Mouse (Mus musculus) kidney, embryonic 16.5 days (tissue): ENCODE data around the gene Grid1. TPM values are rescaled to one million over a fixed set of nuclear protein-coding genes. Genes with fewer than 3 reads are reported as not detected.

Source experiments
- ATAC-seq: fragments of 200-750 bp; cut with Nextera tagmentation; 2 replicates; pipeline ENCODE4 v1.8.0; 2017; ENCODE audit warnings: moderate TSS enrichment; ENCODE audit not compliant: low FRiP score, low TSS enrichment
- H3K27ac ChIP-seq: fragments of 300-500 bp; sonication (generic); 2 replicates; pipeline ENCODE4 v1.5.1; 2014; ENCODE audit warnings: low read length
- H3K27me3 ChIP-seq: fragments of 300-500 bp; sonication (generic); 2 replicates; pipeline ENCODE4 v1.6.1; 2014; ENCODE audit warnings: low read length, control low read depth, mixed read lengths; ENCODE audit not compliant: insufficient read depth
- H3K36me3 ChIP-seq: fragments of 300-500 bp; sonication (generic); 2 replicates; pipeline ENCODE4 v1.6.1; 2014; ENCODE audit warnings: low read length, control low read depth, mixed read lengths; ENCODE audit not compliant: insufficient read depth
- H3K4me1 ChIP-seq: fragments of 300-500 bp; sonication (generic); 2 replicates; pipeline ENCODE4 v1.6.1; 2014; ENCODE audit warnings: low read length, control low read depth, mixed read lengths; ENCODE audit not compliant: insufficient read depth
- H3K4me2 ChIP-seq: fragments of 300-500 bp; sonication (generic); replicated peaks from 2 replicates; pipeline ENCODE4 v1.6.1; 2014; ENCODE audit warnings: low read depth, low read length
- H3K4me3 ChIP-seq: fragments of 300-500 bp; sonication (generic); 2 replicates; pipeline ENCODE4 v1.5.1; 2014; ENCODE audit warnings: mild to moderate bottlenecking, low read length
- H3K9ac ChIP-seq: fragments of 300-500 bp; sonication (generic); replicated peaks from 2 replicates; pipeline ENCODE4 v1.6.1; 2014; ENCODE audit warnings: low read length
- H3K9me3 ChIP-seq: fragments of 300-500 bp; sonication (generic); 2 replicates; pipeline ENCODE4 v1.6.1; 2016; ENCODE audit warnings: low read length, control low read depth
- WGBS: fragments of 180-500 bp; shearing (Covaris S2); extraction: QIAGEN DNeasy Blood & Tissue Kit; methylation state at CpG from one replicate; pipeline ENCODE4 v1.1.7; 2014; 5-methylcytosine and 5-hydroxymethylcytosine counted together
- polyA plus RNA-seq: library from polyadenylated mRNA; unstranded; fragments of >200 nt; fragmentation: Nextera tagmentation; extraction: Ambion mirVana; gene quantifications from 2 replicates; pipeline ENCODE4 v1.2.1, GENCODE M21; 2015

Grid1 gene
- polyA plus RNA-seq, 1 experiment from 2014 or later = 0.89 TPM

DNA sequence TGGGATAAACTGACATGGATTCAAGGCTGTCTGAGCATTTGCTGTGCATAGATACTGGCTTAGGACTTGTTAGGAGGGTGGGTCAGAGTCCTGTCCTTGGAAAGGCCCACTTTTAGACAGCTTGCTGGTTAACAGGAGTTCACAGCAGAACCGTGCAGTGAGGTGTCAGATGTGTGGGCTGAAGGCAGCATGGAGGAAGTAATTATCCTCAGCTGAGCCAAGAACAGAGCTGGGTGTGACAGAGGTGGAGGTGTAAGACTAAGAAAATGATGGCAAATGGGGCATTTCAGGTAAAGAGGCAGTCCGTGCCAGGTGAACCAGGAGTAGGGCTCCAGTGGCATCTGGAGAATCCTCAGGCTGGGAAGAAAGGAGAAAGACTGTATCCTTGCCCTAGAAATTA lies 666.1 kb downstream of the Grid1 start:
- Histone ChIP-seq H3K27me3 (no peaks in the 10 kb centered on the region), H3K4me2 (no peak overlapping the region), H3K9ac (no peak overlapping the region), H3K27ac (no peak overlapping the region), H3K9me3 (no peaks in the 10 kb centered on the region), H3K4me3 (no peak overlapping the region), H3K4me1 (no peaks in the 10 kb centered on the region), H3K36me3 (no peaks in the 10 kb centered on the region)
- WGBS = 63% methylated on average over 2 of the region's 2 CpGs
- no peak for ATAC-seq

DNA sequence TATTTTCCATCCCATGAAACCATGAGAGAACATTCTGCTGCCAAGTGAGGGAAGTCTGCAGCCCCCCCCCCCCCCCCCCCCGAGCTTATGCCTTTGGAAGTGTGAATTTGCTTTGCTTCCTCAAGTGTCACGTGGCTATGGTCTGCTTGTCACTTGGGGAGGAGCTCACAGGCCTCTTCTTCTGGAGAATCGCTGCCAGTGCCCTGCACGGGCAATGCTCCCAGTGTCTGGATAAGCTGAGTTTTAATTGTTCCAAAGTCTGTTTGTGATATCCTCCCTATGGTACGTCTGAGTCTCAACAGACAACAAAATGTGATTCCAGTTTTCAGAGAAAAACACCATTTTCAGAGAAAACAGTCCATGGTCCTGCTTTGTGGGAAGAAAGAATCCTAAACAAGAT lies 682.4 kb downstream of the Grid1 start:
- Histone ChIP-seq H3K4me2 (no peak overlapping the region), H3K9me3 (no peaks in the 10 kb centered on the region), H3K4me1 (no peaks in the 10 kb centered on the region), H3K27ac (no peak overlapping the region), H3K4me3 (no peak overlapping the region), H3K27me3 (no peaks in the 10 kb centered on the region), H3K36me3 (no peaks in the 10 kb centered on the region), H3K9ac (no peak overlapping the region)
- WGBS = 36% methylated on average over 5 of the region's 5 CpGs
- no peak for ATAC-seq

DNA sequence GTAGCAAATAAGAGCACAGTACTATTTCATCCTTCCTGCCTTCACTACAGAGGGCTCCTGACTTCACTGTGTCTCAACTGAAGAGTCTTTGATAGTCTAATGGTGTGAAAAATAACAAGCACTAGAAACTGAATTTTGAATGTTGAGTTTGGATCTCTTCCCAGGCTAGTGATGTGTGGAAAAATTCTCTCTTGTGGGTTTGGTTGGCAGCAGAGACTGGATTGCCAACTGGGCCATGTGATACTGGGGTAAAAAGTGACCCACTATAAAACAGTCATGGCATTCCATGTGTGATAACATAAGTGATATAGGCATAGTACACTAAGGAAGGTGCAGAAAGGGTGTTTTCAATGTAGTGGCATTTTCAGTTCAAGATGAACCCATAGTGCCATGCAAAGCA lies 699.5 kb downstream of the Grid1 start:
- Histone ChIP-seq H3K4me2 (no peak overlapping the region), H3K9ac (no peak overlapping the region), H3K36me3 (no peaks in the 10 kb centered on the region), H3K27ac (no peak overlapping the region), H3K27me3 (no peaks in the 10 kb centered on the region), H3K4me3 (no peak overlapping the region), H3K9me3 (no peaks in the 10 kb centered on the region), H3K4me1 (no peaks in the 10 kb centered on the region)
- ATAC-seq = no peak

- WGBS = 79% methylated on average over 3 of the region's 3 CpGs
Measured at GRCm38 (mm10) chr14:35538835-35539234, 718.9 kb downstream of the Grid1 start.

GRCm38 (mm10) chr14:35541254-35541991 lies 721.5 kb downstream of the Grid1 start:
- H3K36me3 ChIP-seq = no peaks in the 10 kb centered on the region
- no peak overlapping the region for H3K4me3 ChIP-seq
- 42% methylated on average over 4 of the region's 4 CpGs for WGBS
- no peak overlapping the region for H3K9ac ChIP-seq
- H3K9me3 ChIP-seq = no peaks in the 10 kb centered on the region
- no peaks in the 10 kb centered on the region for H3K27me3 ChIP-seq
- no peaks in the 10 kb centered on the region for H3K4me1 ChIP-seq
- H3K27ac ChIP-seq = no peak overlapping the region
- no peak for ATAC-seq
- no peak overlapping the region for H3K4me2 ChIP-seq

More at GRCm38 (mm10) chr14:35538835-35539234, 718.9 kb downstream of the Grid1 start:
- Histone ChIP-seq H3K9ac (no peak overlapping the region), H3K4me2 (no peak overlapping the region), H3K4me1 (no peaks in the 10 kb centered on the region), H3K27me3 (no peaks in the 10 kb centered on the region), H3K4me3 (no peak overlapping the region), H3K9me3 (no peaks in the 10 kb centered on the region), H3K27ac (no peak overlapping the region), H3K36me3 (no peaks in the 10 kb centered on the region)
- ATAC-seq = no peak

GRCm38 (mm10) chr14:35541992-35542380 lies 722.1 kb downstream of the Grid1 start:
- Histone ChIP-seq H3K9ac (no peak overlapping the region), H3K27ac (no peak overlapping the region), H3K9me3 (no peaks in the 10 kb centered on the region), H3K4me2 (no peak overlapping the region), H3K36me3 (no peaks in the 10 kb centered on the region), H3K27me3 (no peaks in the 10 kb centered on the region), H3K4me3 (no peak overlapping the region), H3K4me1 (no peaks in the 10 kb centered on the region)
- 39% methylated on average over 1 of the region's 1 CpGs for WGBS
- ATAC-seq = no peak

DNA sequence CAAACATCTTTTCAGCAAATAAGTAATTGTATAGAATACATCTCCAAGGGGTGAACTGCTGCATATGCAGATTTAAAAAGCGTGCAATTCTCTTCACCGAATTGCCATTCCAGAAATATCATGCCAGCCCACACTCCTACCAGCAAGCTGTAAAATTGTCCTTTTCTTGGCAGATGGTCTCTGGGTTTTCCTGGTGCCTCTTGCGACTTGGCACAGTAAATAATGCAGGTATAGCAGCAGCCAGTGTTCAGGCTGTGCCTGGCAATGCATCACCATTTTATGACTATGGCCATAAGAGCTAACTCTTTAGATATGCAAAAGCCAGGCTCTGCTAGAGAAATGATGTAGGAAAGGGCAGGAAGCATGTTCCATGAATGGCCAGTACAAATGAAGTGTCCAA lies 734.4 kb downstream of the Grid1 start:
- no peak overlapping the region for H3K4me2 ChIP-seq
- no peaks in the 10 kb centered on the region for H3K9me3 ChIP-seq
- no peak overlapping the region for H3K9ac ChIP-seq
- no peak overlapping the region for H3K27ac ChIP-seq
- H3K4me1 ChIP-seq = no peaks in the 10 kb centered on the region
- H3K4me3 ChIP-seq = no peak overlapping the region
- 82% methylated on average over 3 of the region's 3 CpGs for WGBS
- ATAC-seq = no peak
- H3K36me3 ChIP-seq = no peaks in the 10 kb centered on the region
- H3K27me3 ChIP-seq = no peaks in the 10 kb centered on the region

DNA sequence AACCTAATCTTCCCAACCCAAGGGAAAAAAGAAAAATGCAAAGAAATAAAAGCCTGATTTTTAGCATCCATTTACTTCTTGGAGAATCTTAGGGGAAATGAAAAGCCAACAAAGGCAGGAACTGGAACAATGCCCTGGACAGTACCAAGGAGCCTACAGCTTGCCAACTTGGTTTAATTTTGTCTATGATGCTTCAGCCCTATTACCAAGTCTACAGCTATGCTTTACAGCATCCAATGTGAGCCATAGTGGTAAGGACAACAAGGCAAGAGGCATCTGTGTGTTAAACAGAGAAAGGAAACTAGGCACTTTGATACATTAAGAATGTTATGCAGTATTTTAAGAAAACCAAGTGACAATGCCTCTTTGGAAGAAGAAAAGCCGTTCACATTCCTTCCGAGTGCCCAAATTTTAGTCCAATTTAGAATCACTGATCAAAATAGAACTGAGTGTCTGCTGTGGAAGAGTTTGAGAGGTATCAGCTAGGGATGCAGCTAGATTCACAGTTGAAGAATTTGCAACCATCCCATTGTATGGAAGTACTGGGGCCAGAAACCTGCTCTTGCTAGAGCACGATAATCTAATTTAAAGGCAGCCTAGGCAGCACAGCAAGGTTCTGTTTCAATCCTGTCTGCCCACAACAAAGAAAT lies 741.5 kb downstream of the Grid1 start:
- no peak overlapping the region for H3K4me3 ChIP-seq
- WGBS = 86% methylated on average over 3 of the region's 3 CpGs
- no peak overlapping the region for H3K27ac ChIP-seq
- H3K9ac ChIP-seq = no peak overlapping the region
- H3K27me3 ChIP-seq = no peaks in the 10 kb centered on the region
- no peak for ATAC-seq
- H3K4me1 ChIP-seq = no peaks in the 10 kb centered on the region
- no peaks in the 10 kb centered on the region for H3K9me3 ChIP-seq
- no peaks in the 10 kb centered on the region for H3K36me3 ChIP-seq
- H3K4me2 ChIP-seq = no peak overlapping the region

DNA sequence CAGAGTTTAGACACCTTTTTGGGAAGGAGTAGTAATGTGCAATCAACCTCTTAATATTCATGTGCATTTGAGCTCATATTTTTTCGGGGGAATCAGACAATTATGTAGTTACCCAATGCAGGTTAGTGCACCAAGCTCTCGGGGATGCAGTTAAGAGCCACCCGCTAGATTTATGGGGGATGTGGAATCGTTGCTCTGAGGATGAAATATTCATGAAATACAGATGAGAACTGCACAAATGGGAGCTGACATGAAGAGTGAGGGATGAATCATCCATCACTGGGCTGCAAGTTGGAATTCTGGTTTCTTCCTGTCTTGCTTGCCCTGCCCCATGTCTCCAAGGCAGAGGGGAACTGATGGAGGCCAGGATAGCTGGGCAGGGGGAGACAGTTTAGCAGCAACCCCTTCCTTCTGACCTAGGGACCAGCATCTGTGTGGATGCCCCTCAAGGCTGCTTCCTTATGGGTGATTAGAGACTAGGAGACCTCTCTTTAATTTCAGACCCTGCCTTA lies 753.1 kb downstream of the Grid1 start:
- H3K4me3 ChIP-seq = no peak overlapping the region
- WGBS = 70% methylated on average over 4 of the region's 4 CpGs
- no peaks in the 10 kb centered on the region for H3K9me3 ChIP-seq
- no peaks in the 10 kb centered on the region for H3K27me3 ChIP-seq
- no peaks in the 10 kb centered on the region for H3K4me1 ChIP-seq
- no peak overlapping the region for H3K4me2 ChIP-seq
- H3K9ac ChIP-seq = no peak overlapping the region
- no peak overlapping the region for H3K27ac ChIP-seq
- H3K36me3 ChIP-seq = no peaks in the 10 kb centered on the region
- ATAC-seq = no peak

DNA sequence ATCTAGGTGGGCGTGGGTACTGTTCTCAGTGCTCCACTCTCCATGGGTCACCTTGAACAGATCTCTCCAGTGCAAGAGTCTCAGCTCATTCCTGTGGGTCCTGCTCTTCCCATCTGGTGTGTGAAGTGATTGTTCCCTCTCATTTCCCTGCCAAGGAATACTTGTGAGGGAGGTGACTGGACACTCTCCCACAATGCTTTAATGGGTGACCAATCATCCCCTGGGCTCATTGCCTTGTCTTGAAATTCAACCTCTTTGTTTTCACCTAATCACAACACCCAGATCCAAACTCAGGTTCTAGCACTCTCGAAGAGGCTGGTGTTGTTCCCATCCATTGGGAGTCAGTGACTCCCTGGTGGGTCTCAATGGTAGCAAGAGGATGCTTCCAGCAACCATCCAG lies 754.6 kb downstream of the Grid1 start:
- H3K9ac ChIP-seq = no peak overlapping the region
- no peak overlapping the region for H3K27ac ChIP-seq
- no peaks in the 10 kb centered on the region for H3K4me1 ChIP-seq
- no peaks in the 10 kb centered on the region for H3K27me3 ChIP-seq
- no peaks in the 10 kb centered on the region for H3K36me3 ChIP-seq
- ATAC-seq = no peak
- WGBS = 68% methylated on average over 2 of the region's 2 CpGs
- H3K9me3 ChIP-seq = no peaks in the 10 kb centered on the region
- no peak overlapping the region for H3K4me3 ChIP-seq
- H3K4me2 ChIP-seq = no peak overlapping the region
